Mouse (Mus musculus): ENCODE data around the gene Mef2d.

DNA sequence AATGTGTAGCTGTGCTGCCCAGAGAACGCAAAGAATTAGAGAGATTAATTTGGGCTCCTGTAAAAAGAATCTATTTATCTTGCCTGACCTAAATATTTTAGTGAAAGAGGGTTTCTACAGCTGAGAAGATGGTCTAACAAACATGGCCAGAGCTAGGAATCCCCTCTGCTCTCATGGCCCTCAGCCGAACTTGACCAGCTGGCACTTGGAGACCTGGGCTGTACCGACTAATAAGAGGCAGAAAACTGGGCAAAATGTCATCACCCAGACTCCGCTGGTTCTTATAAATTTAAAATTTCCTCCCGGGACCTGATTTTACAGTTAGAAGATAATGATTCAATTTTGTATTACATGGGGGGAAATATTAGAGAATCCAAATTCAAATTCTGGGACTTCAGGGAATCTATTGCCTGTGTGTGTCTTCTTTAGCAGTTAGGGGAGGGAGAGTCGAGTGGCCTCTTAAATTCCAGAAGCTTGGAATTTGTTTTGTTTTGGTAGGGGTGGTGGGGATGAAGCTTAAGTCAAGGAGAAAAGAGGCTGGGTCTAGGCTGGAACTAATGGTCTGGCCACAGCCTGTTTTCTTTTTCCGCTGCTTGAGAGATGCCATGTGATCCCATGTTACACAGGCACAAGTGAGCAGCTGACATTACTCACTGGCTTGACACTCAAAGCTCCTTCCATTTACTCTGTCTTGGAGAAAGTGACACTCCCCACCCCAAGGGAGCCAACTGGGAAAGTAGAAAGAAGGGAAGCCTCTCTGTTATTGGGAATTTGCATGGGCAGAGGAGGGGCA is 74.6 kb downstream of the Mef2d start:
- no peak for TF ChIP-seq POLR2A (IDR thresholded peaks at IDR 0.05; ENCODE audit: insufficient read length, low read depth)
- no peak for TF ChIP-seq MAX (IDR thresholded peaks at IDR 0.05; ENCODE audit: low read depth)
- no peak for TF ChIP-seq USF1 (IDR thresholded peaks at IDR 0.05; ENCODE audit: low read depth)
- no peak for TF ChIP-seq E2F4 (IDR thresholded peaks at IDR 0.05; ENCODE audit: insufficient read depth)

Measured in myocyte (in vitro differentiated cells).